Mouse (Mus musculus) liver, postnatal 0 days (tissue): ENCODE results near the gene Itgax.

ENCODE experiments used
- CTCF ChIP-seq: sonication (generic); IDR thresholded peaks from 2 replicates; pipeline ENCODE4 v1.5.1; 2016; ENCODE audit warnings: antibody characterized with exemption, low read depth
- EP300 ChIP-seq: IDR thresholded peaks from 2 replicates; pipeline ENCODE4 v1.6.1; 2016; ENCODE audit warnings: antibody characterized with exemption, low read depth, mild to moderate bottlenecking

DNA sequence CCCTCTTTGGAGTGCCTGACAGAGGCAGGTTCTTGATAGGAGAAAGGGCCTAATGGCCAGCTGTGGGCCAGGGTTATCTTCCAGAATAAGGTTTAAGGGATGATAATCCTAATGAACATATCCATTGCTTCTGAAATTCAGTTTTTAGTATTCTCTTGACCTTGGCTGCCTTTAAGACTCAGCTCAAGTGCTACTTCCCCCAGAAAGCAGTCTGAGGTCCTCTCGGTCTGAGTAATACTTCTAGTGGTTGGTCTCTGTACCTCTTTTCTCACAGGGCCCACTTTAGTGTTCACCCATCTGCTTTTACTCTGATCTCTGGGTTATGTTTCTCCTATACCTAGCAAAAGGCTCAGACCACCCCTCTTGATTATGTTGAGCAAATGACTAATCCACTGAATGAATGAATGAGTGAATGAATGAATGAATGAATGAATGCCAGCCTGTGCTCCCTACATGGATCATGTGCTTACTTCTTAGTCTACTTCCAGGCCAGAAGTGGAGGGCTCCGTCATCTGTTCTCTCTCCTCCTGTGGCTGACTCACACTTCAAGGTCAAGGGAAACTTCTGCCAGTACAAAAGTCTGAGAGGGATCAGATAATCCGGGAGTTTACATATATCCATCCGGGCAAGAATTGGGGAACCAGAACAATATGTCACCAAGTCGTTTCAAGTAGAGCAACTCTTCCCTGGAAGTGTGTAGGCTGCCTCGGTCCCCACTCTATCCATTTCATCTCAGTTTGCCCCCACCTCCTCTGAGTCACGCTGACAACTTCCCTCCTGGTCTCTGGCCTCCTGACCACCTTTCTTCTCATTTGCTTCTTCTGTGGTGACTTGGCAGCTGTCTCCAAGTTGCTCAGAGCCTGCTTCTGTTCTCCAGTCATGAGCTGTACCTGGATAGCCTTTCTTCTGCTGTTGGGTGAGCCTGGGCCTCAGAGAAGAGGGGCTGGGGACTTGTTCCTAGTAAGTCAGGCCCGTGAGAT, at the start of gene Itgax:
- TF ChIP-seq CTCF (no peak), EP300 (no peak)
